Mouse (Mus musculus): ENCODE measurements around the gene Brk1. TPM values are rescaled to one million over a fixed set of nuclear protein-coding genes. Genes with fewer than 3 reads are reported as not detected.

Gene Brk1
- polyA plus RNA-seq, 1 experiment from 2014 or later = 230 TPM

GRCm38 (mm10) chr6:113600543-113601139, 3.9 kb upstream of the Brk1 start, which contains the start of gene Fancd2os:
Gene Fancd2os, minus strand, starts transcription at chr6:113600715.
- H3K9ac ChIP-seq = no peak within 1 kb of the TSS
- no peaks in the 10 kb centered on the region for H3K9me3 ChIP-seq (replicated peaks)
- no peaks in the 10 kb centered on the region for H3K36me3 ChIP-seq
- no peaks in the 10 kb centered on the region for H3K27me3 ChIP-seq
- peaks cover 6% of the 10 kb centered on the region for H3K4me1 ChIP-seq
- no peak within 1 kb of the TSS for H3K4me2 ChIP-seq (replicated peaks)
- ATAC-seq (ENCODE audit: insufficient number of reproducible peaks, low FRiP score, low TSS enrichment, low read depth) = no peak
- H3K4me3 ChIP-seq (replicated peaks) = no peak within 1 kb of the TSS
- no peak within 1 kb of the TSS for H3K27ac ChIP-seq (replicated peaks)
- WGBS = 40% methylated on average over 23 of the region's 23 CpGs

- no peak for ATAC-seq (ENCODE audit: insufficient number of reproducible peaks, low FRiP score, low TSS enrichment, low read depth)
- H3K9ac ChIP-seq = no peak overlapping the region
- H3K4me2 ChIP-seq (replicated peaks) = no peak overlapping the region
- no peak overlapping the region for H3K4me3 ChIP-seq (replicated peaks)
- 88% methylated on average over 6 of the region's 6 CpGs for WGBS
- peaks cover 17% of the 10 kb centered on the region for H3K4me1 ChIP-seq
- no peaks in the 10 kb centered on the region for H3K27me3 ChIP-seq
- H3K9me3 ChIP-seq (replicated peaks) = no peaks in the 10 kb centered on the region
- no peaks in the 10 kb centered on the region for H3K36me3 ChIP-seq
- H3K27ac ChIP-seq (replicated peaks) = no peak overlapping the region
Observed at GRCm38 (mm10) chr6:113602821-113603220, 1.8 kb upstream of the Brk1 start.

- no peak for ATAC-seq (ENCODE audit: insufficient number of reproducible peaks, low FRiP score, low TSS enrichment, low read depth)
- peak overlapping the region; percentile 93 for H3K4me3 ChIP-seq (replicated peaks)
- no peaks in the 10 kb centered on the region for H3K27me3 ChIP-seq
- WGBS = 47% methylated on average over 12 of the region's 12 CpGs
- 0 out of 2 replicates have a peak, but pooled peaks cover 5% of the 10 kb centered on the region for H3K36me3 ChIP-seq
- H3K4me1 ChIP-seq = peaks cover 17% of the 10 kb centered on the region
- no peaks in the 10 kb centered on the region for H3K9me3 ChIP-seq (replicated peaks)
- peak overlapping the region; percentile 87; the same call in 1 of the 2 replicates for H3K9ac ChIP-seq
- peak overlapping the region; percentile 61 for H3K4me2 ChIP-seq (replicated peaks)
- H3K27ac ChIP-seq (replicated peaks) = peak overlapping the region; percentile 71; the same call in 1 of the 2 replicates
Observed at GRCm38 (mm10) chr6:113603993-113604392, 579 bp upstream of the Brk1 start.

- Histone ChIP-seq H3K4me2 (replicated peaks) (peak overlapping the region; percentile 61), H3K9ac (peak overlapping the region; percentile 87), H3K27me3 (no peaks in the 10 kb centered on the region), H3K4me3 (replicated peaks) (peak overlapping the region; percentile 93), H3K4me1 (peaks cover 17% of the 10 kb centered on the region), H3K36me3 (0 out of 2 replicates have a peak, but pooled peaks cover 6% of the 10 kb centered on the region), H3K9me3 (replicated peaks) (no peaks in the 10 kb centered on the region), H3K27ac (replicated peaks) (peak overlapping the region; percentile 85; the same call in 1 of the 2 replicates)
- 5% methylated on average over 10 of the region's 10 CpGs for WGBS
- peak; percentile 3; the same call in 1 of the 2 replicates for ATAC-seq (ENCODE audit: insufficient number of reproducible peaks, low FRiP score, low TSS enrichment, low read depth)
Observed at GRCm38 (mm10) chr6:113605224-113605545, 613 bp downstream of the Brk1 start.

GRCm38 (mm10) chr6:113608871-113609270, 4.3 kb downstream of the Brk1 start:
- H3K9ac ChIP-seq = no peak overlapping the region
- peaks cover 22% of the 10 kb centered on the region for H3K36me3 ChIP-seq
- H3K4me2 ChIP-seq (replicated peaks) = no peak overlapping the region
- no peaks in the 10 kb centered on the region for H3K9me3 ChIP-seq (replicated peaks)
- no peak for ATAC-seq (ENCODE audit: insufficient number of reproducible peaks, low FRiP score, low TSS enrichment, low read depth)
- 66% methylated on average over 6 of the region's 6 CpGs for WGBS
- H3K27ac ChIP-seq (replicated peaks) = no peak overlapping the region
- H3K27me3 ChIP-seq = no peaks in the 10 kb centered on the region
- no peak overlapping the region for H3K4me3 ChIP-seq (replicated peaks)
- peaks cover 17% of the 10 kb centered on the region for H3K4me1 ChIP-seq

GRCm38 (mm10) chr6:113609293-113609692, 4.7 kb downstream of the Brk1 start:
- Histone ChIP-seq H3K27me3 (no peaks in the 10 kb centered on the region), H3K4me3 (replicated peaks) (no peak overlapping the region), H3K36me3 (peaks cover 26% of the 10 kb centered on the region), H3K9ac (no peak overlapping the region), H3K27ac (replicated peaks) (no peak overlapping the region), H3K4me2 (replicated peaks) (no peak overlapping the region), H3K4me1 (peaks cover 17% of the 10 kb centered on the region), H3K9me3 (replicated peaks) (no peaks in the 10 kb centered on the region)
- WGBS = 84% methylated on average over 7 of the region's 7 CpGs
- ATAC-seq (ENCODE audit: insufficient number of reproducible peaks, low FRiP score, low TSS enrichment, low read depth) = no peak

- H3K27me3 ChIP-seq = no peaks in the 10 kb centered on the region
- no peak overlapping the region for H3K4me3 ChIP-seq (replicated peaks)
- H3K9ac ChIP-seq = no peak overlapping the region
- no peaks in the 10 kb centered on the region for H3K4me1 ChIP-seq
- WGBS = 74% methylated on average over 8 of the region's 8 CpGs
- H3K27ac ChIP-seq (replicated peaks) = no peak overlapping the region
- H3K4me2 ChIP-seq (replicated peaks) = no peak overlapping the region
- no peak for ATAC-seq (ENCODE audit: insufficient number of reproducible peaks, low FRiP score, low TSS enrichment, low read depth)
- peaks cover 57% of the 10 kb centered on the region for H3K36me3 ChIP-seq
- H3K9me3 ChIP-seq (replicated peaks) = no peaks in the 10 kb centered on the region
Observed at GRCm38 (mm10) chr6:113612258-113612969, 7.8 kb downstream of the Brk1 start.

GRCm38 (mm10) chr6:113614152-113614551, 9.6 kb downstream of the Brk1 start:
- Histone ChIP-seq H3K4me1 (no peaks in the 10 kb centered on the region), H3K4me3 (replicated peaks) (no peak overlapping the region), H3K9me3 (replicated peaks) (no peaks in the 10 kb centered on the region), H3K27me3 (no peaks in the 10 kb centered on the region), H3K9ac (no peak overlapping the region), H3K4me2 (replicated peaks) (no peak overlapping the region), H3K36me3 (peaks cover 67% of the 10 kb centered on the region), H3K27ac (replicated peaks) (no peak overlapping the region)
- ATAC-seq (ENCODE audit: insufficient number of reproducible peaks, low FRiP score, low TSS enrichment, low read depth) = no peak
- 96% methylated on average over 7 of the region's 7 CpGs for WGBS

- H3K4me1 ChIP-seq = no peaks in the 10 kb centered on the region
- no peaks in the 10 kb centered on the region for H3K27me3 ChIP-seq
- 94% methylated on average over 8 of the region's 8 CpGs for WGBS
- H3K36me3 ChIP-seq = peaks cover 67% of the 10 kb centered on the region
- H3K27ac ChIP-seq (replicated peaks) = no peak overlapping the region
- no peaks in the 10 kb centered on the region for H3K9me3 ChIP-seq (replicated peaks)
- no peak for ATAC-seq (ENCODE audit: insufficient number of reproducible peaks, low FRiP score, low TSS enrichment, low read depth)
- no peak overlapping the region for H3K9ac ChIP-seq
- H3K4me3 ChIP-seq (replicated peaks) = no peak overlapping the region
- H3K4me2 ChIP-seq (replicated peaks) = no peak overlapping the region
Observed at GRCm38 (mm10) chr6:113614997-113615396, 10.4 kb downstream of the Brk1 start.

- no peaks in the 10 kb centered on the region for H3K9me3 ChIP-seq (replicated peaks)
- no peak for ATAC-seq (ENCODE audit: insufficient number of reproducible peaks, low FRiP score, low TSS enrichment, low read depth)
- peaks cover 63% of the 10 kb centered on the region for H3K36me3 ChIP-seq
- H3K9ac ChIP-seq = no peak overlapping the region
- 89% methylated on average over 4 of the region's 4 CpGs for WGBS
- H3K27ac ChIP-seq (replicated peaks) = no peak overlapping the region
- no peaks in the 10 kb centered on the region for H3K4me1 ChIP-seq
- H3K27me3 ChIP-seq = no peaks in the 10 kb centered on the region
- no peak overlapping the region for H3K4me3 ChIP-seq (replicated peaks)
- H3K4me2 ChIP-seq (replicated peaks) = no peak overlapping the region
Observed at GRCm38 (mm10) chr6:113615489-113615888, 10.9 kb downstream of the Brk1 start.

GRCm38 (mm10) chr6:113623386-113623785, 18.8 kb downstream of the Brk1 start:
- Histone ChIP-seq H3K9ac (peak overlapping the region; percentile 56; the same call in 1 of the 2 replicates), H3K4me2 (replicated peaks) (peak overlapping the region; percentile 65), H3K4me1 (peaks cover 18% of the 10 kb centered on the region), H3K27me3 (no peaks in the 10 kb centered on the region), H3K36me3 (peaks cover 18% of the 10 kb centered on the region), H3K4me3 (replicated peaks) (peak overlapping the region; percentile 83), H3K9me3 (replicated peaks) (no peaks in the 10 kb centered on the region), H3K27ac (replicated peaks) (peak overlapping the region; percentile 93)
- no peak for ATAC-seq (ENCODE audit: insufficient number of reproducible peaks, low FRiP score, low TSS enrichment, low read depth)
- WGBS = 68% methylated on average over 5 of the region's 5 CpGs

Data from embryonic facial prominence, embryonic 15.5 days (tissue).